ENCODE assay signal across 9 mouse cellular contexts in genomic region chr7:117381188-117381981, GRCm38 (mm10). TPM values are rescaled to one million over a fixed set of nuclear protein-coding genes. Genes with fewer than 3 reads are reported as not detected.
DNase-seq lines count a peak whose midpoint lies in the region; ATAC-seq and TF ChIP-seq lines count a peak whose summit lies in the region.
"Had no signal": no experiment of that assay in that cellular context is flagged by ENCODE, and none has a peak within 500 bp of the region (broad histone marks: within the 10 kb centered on the region; RNA-seq: fewer than 3 reads in every experiment).

No protein-coding gene starts in this region.

- no peak for TF ChIP-seq EP300 in liver, embryonic 14.5 days (IDR thresholded peaks at IDR 0.05; ENCODE audit: low read depth)

- peak overlapping the region; percentile 86 for H3K4me2 ChIP-seq in hindbrain, embryonic 13.5 days
- H3K4me2 ChIP-seq in liver, embryonic 14.5 days (ENCODE audit: low read depth), result peak overlapping the region; percentile 61
- peak overlapping the region; percentile 79 for H3K4me2 ChIP-seq in neural tube, embryonic 13.5 days

- H3K27ac ChIP-seq in hindbrain, embryonic 13.5 days, result peak overlapping the region; percentile 90
- no peak overlapping the region for H3K27ac ChIP-seq in liver, embryonic 14.5 days
- peak overlapping the region; percentile 88 for H3K27ac ChIP-seq in neural tube, embryonic 13.5 days (replicated peaks)

- WGBS in hindbrain, embryonic 13.5 days, result under 1% methylated on average over 50 of the region's 64 CpGs
- WGBS in liver, embryonic 14.5 days (ENCODE audit: insufficient replicate concordance), result 1% methylated on average over 50 of the region's 64 CpGs
- under 1% methylated on average over 64 of the region's 64 CpGs for WGBS in neural tube, embryonic 13.5 days

- H3K4me3 ChIP-seq in hindbrain, embryonic 13.5 days, result peak overlapping the region; percentile 84
- H3K4me3 ChIP-seq in liver, embryonic 14.5 days (ENCODE audit: insufficient read depth in 1 of 2, low read depth in 2 of 2, low read length in 2 of 2), result peak overlapping the region; percentile 48 to 60
- H3K4me3 ChIP-seq in neural tube, embryonic 13.5 days, result peak overlapping the region; percentile 81

- no peaks in the 10 kb centered on the region for H3K9me3 ChIP-seq in hindbrain, embryonic 13.5 days
- no peaks in the 10 kb centered on the region for H3K9me3 ChIP-seq in liver, embryonic 14.5 days (ENCODE audit: control insufficient read depth, low read length)
- no peaks in the 10 kb centered on the region for H3K9me3 ChIP-seq in neural tube, embryonic 13.5 days

- TF ChIP-seq CTCF in liver, embryonic 14.5 days (IDR thresholded peaks at IDR 0.05; ENCODE audit: low read depth), result no peak

- no peaks in the 10 kb centered on the region for H3K36me3 ChIP-seq in hindbrain, embryonic 13.5 days
- no peaks in the 10 kb centered on the region for H3K36me3 ChIP-seq in liver, embryonic 14.5 days (replicated peaks; ENCODE audit: control insufficient read depth, insufficient read depth, low read depth)
- H3K36me3 ChIP-seq in neural tube, embryonic 13.5 days, result no peaks in the 10 kb centered on the region
- H3K36me3 ChIP-seq: G1E had no signal

- H3K9ac ChIP-seq in hindbrain, embryonic 13.5 days, result peak overlapping the region; percentile 94
- peak overlapping the region; percentile 34; the same call in 1 of the 2 replicates for H3K9ac ChIP-seq in liver, embryonic 14.5 days (replicated peaks)
- H3K9ac ChIP-seq in neural tube, embryonic 13.5 days, result peak overlapping the region; percentile 89

- peaks cover 29% of the 10 kb centered on the region; the same call in 1 of the 2 replicates for H3K27me3 ChIP-seq in hindbrain, embryonic 13.5 days
- peaks cover 17% of the 10 kb centered on the region for H3K27me3 ChIP-seq in liver, embryonic 14.5 days (ENCODE audit: control insufficient read depth, insufficient read depth, low read length)
- peaks cover 42% of the 10 kb centered on the region for H3K27me3 ChIP-seq in neural tube, embryonic 13.5 days

- peak; percentile 38 for ATAC-seq in frontal cortex, adult (ENCODE audit: low TSS enrichment)
- 0 out of 2 replicates have a peak, but pooled peaks have one; percentile 31 for ATAC-seq in erythroid progenitor cell, adult 5-6 weeks (replicated peaks; ENCODE audit: low FRiP score, poor library complexity, severe bottlenecking)
- ATAC-seq in hindbrain, embryonic 13.5 days (ENCODE audit: low FRiP score), result peak; percentile 65
- ATAC-seq in liver, embryonic 14.5 days (ENCODE audit: insufficient read depth), result peak; percentile 60
- ATAC-seq in neural tube, embryonic 13.5 days (ENCODE audit: low read depth), result peak; percentile 76

- H3K4me1 ChIP-seq in hindbrain, embryonic 13.5 days (replicated peaks), result peaks cover 47% of the 10 kb centered on the region
- peaks cover 0 to 10% of the 10 kb centered on the region in 2 experiments; a peak in 2 of 4 replicates for H3K4me1 ChIP-seq in liver, embryonic 14.5 days (replicated peaks; ENCODE audit: control insufficient read depth in 2 of 2, insufficient read depth in 2 of 2, low read length in 1 of 2)
- peaks cover 40% of the 10 kb centered on the region for H3K4me1 ChIP-seq in neural tube, embryonic 13.5 days (replicated peaks)

- no peak for DNase-seq in frontal cortex, postnatal 14 days (ENCODE audit: low spot score in 2 of 2)
- peak; percentile 67 for DNase-seq in adrenal gland, postnatal 10 days
- no peak for DNase-seq in liver, embryonic 14.5 days (ENCODE audit: low read depth in 3 of 3, low spot score in 3 of 3)
- DNase-seq in thymus, postnatal 14 days, result peak; percentile 61

RNA-seq across cellular contexts. Expression of gene Xylt1, which starts 0.6 kb away (rescaled TPM):
- 1 to 10 TPM; 4.8 to 6.5 TPM for total RNA-seq in adrenal gland, postnatal 10 days (2021)
- 4.0 and 5.4 TPM in 2 replicates for total RNA-seq in erythroid progenitor cell, adult 5-6 weeks (2015; ENCODE audit: low replicate concordance)
- 1.7 and 2.4 TPM in 2 replicates for total RNA-seq in erythroid progenitor cell, adult 5-6 weeks (2017; ENCODE audit: low replicate concordance)
- polyA plus RNA-seq in hindbrain, embryonic 13.5 days (2015; fragmentation: Nextera tagmentation; extraction: Ambion mirVana), result 2.3 and 2.5 TPM in 2 replicates
- 0.39 and 0.40 TPM in 2 replicates for polyA plus RNA-seq in liver, embryonic 14.5 days (2012; rRNA removed)
- polyA plus RNA-seq in liver, embryonic 14.5 days (2014; fragmentation: Nextera tagmentation; extraction: Ambion mirVana), result 0.27 TPM in 2 replicates
- 1.8 and 1.9 TPM in 2 replicates for polyA plus RNA-seq in neural tube, embryonic 13.5 days (2015; fragmentation: Nextera tagmentation; extraction: Ambion mirVana)
- polyA plus RNA-seq: G1E had no signal

Comparison
In these comparisons a context has a peak if more than half of its experiments do, and no peak if none do; other contexts are left out.
1. DNase-seq: peak in adrenal gland, postnatal 10 days (single experiment) and thymus, postnatal 14 days (single experiment); none in frontal cortex, postnatal 14 days (0 of 2) and liver, embryonic 14.5 days (0 of 3).
2. H3K9ac ChIP-seq: peak in every context shown above with its lines; median percentile 94 in hindbrain, embryonic 13.5 days; 89 in neural tube, embryonic 13.5 days; 34 in liver, embryonic 14.5 days.
3. Peak in every context shown above with its lines, with median percentiles within 50 percentile points of each other: ATAC-seq, H3K4me2 ChIP-seq and H3K4me3 ChIP-seq.